Mouse (Mus musculus): ENCODE measurements at regions not wholly inside any gene's neighbourhood (a gene's known extent, or its start where the extent isn't known, plus 50 kb on each side); places are given as distances from the start of the nearest gene placed in this dataset.
A peak's percentile ranks its signal among the peaks of the same experiment; 100 is the strongest.

- no peak for ATAC-seq (replicated peaks; ENCODE audit: low FRiP score, low TSS enrichment, poor library complexity, severe bottlenecking)
These were observed 162.0 kb upstream of the Zfp703 start for GRCm38 (mm10) chr8:26815020-26815584.

DNA sequence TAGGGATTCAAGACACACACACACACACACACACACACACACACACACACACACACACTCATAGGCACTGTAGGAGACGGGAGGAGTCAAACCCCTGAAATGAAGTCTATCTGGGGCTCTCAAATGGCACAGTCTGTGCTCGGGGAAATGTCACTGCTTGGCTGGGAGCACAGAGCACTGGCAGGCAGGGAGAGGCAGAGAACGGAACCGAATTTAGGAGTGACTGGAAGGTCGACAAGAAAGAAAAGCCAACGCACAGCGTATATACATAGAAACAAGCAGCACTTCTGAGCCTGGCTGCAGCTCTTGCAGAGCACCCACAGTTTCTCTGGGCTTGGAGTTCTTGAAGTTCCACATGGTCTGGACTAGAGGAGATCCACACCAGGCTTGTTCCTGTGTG, 160.1 kb upstream of the Zfp703 start:
- ATAC-seq (replicated peaks; ENCODE audit: low FRiP score, low TSS enrichment, poor library complexity, severe bottlenecking), result no peak

DNA sequence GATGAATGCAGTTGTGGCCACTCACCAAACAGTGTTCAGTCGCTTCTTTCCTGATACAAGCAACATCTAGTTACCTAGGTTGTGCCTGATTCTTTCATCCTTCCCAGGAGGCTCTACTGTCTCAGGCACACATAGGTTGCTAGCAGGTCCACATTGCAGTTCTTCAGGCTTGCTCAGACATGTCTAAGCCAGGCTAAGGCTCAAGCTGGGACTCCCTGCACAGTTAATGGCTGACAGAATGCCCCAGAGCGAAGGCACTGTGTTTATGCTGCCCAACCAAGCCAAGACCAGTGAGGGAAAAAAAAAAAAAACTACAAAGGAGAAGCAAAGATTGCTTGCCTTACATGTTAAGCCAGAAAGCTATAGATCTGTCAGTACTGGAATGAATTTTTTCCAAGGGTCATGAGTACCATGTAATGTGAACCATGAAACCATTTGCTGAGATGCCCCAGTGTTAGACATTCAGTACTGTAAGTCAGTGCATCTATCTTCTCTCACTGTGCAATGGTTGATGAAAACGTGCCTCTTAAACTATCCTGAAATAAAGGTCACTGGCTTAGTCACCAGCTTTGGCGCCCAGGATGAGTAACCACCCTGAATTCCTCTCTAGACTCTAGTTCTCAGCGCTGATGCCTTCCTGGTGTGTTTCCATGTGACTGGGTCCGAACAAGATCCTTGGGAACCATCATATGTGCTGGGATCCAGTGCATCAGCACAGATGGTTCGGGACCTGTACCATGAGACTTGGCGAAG, 152.8 kb upstream of the Zfp703 start:
- ATAC-seq (replicated peaks; ENCODE audit: low FRiP score, low TSS enrichment, poor library complexity, severe bottlenecking), result no peak

DNA sequence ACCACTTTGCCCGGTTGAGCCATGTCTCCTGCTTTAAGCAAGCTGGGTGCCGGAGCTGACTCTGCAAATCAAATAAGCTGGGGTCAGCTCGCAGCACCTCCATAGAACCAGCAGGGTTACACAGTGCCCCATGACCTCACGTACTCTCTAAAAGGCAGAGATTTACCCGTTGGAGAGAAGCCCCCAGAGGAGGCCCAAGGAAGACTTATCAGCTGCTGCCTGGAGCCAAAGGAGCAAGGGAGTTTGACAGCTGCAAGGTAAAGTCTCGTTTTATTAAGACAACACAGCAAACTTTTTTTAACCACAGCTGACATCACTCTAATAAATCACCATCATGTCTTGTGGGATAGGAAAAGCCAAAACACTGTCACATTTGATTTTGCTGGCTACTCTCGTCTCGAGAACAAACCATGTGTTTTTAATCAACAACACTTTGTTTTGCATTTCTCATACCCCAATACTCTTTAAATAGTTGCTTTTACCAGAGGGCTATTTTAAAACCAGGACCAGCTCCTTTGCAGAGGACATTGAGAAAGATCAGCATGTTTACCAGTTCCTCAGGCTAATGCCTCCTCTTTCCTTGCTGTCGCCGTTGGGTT, 148.7 kb upstream of the Zfp703 start:
- ATAC-seq (replicated peaks; ENCODE audit: low FRiP score, low TSS enrichment, poor library complexity, severe bottlenecking), result no peak

- ATAC-seq (replicated peaks; ENCODE audit: low FRiP score, low TSS enrichment, poor library complexity, severe bottlenecking), result no peak
These were observed 147.8 kb upstream of the Zfp703 start for GRCm38 (mm10) chr8:26829313-26829712.

DNA sequence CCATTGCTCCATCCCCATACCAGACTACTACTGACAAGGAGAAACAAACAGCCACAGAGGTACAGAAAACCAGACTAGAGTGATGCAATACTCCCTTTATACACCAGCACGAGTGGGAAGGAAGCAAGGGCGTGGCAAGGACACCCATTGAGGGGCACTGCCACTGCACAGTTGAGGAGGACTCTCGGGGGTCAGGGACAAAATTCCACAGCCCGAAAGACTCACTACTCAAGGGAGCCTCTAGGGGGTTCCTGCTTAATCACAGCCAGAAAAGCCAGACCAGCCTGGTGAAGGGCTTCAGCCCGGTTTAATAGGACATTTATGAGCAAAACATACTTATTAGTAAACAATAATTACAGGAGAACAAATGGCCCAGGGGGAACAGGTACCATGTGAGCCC, 146.0 kb upstream of the Zfp703 start:
- 0 out of 2 replicates have a peak, but pooled peaks have one; percentile 18 for ATAC-seq (replicated peaks; ENCODE audit: low FRiP score, low TSS enrichment, poor library complexity, severe bottlenecking)

- ATAC-seq (replicated peaks; ENCODE audit: low FRiP score, low TSS enrichment, poor library complexity, severe bottlenecking), result no peak
These were observed 145.3 kb upstream of the Zfp703 start for GRCm38 (mm10) chr8:26831790-26832189.

GRCm38 (mm10) chr8:26832546-26832945, 144.6 kb upstream of the Zfp703 start:
- ATAC-seq (replicated peaks; ENCODE audit: low FRiP score, low TSS enrichment, poor library complexity, severe bottlenecking), result no peak

GRCm38 (mm10) chr8:26833297-26833696, 143.8 kb upstream of the Zfp703 start:
- ATAC-seq (replicated peaks; ENCODE audit: low FRiP score, low TSS enrichment, poor library complexity, severe bottlenecking), result no peak

DNA sequence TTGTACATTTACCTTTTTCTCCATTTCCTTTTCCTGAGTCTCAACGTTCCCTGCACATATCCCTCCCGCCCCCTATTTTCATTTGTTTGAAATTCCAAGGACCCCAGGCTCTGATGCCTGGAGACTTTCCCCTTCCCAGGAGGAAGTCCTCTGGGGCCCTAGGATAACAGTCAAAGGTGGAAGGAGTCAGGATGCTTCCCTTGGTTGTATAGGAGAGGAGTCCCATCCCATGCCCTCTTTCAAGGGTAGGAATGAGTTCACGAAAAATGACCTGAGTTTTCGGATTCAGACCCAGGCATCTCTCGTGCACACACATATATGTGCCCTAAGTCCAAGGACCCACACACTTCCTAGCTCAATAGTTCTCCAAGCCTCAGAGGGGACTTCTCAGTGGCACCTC, 143.3 kb upstream of the Zfp703 start:
- no peak for ATAC-seq (replicated peaks; ENCODE audit: low FRiP score, low TSS enrichment, poor library complexity, severe bottlenecking)

DNA sequence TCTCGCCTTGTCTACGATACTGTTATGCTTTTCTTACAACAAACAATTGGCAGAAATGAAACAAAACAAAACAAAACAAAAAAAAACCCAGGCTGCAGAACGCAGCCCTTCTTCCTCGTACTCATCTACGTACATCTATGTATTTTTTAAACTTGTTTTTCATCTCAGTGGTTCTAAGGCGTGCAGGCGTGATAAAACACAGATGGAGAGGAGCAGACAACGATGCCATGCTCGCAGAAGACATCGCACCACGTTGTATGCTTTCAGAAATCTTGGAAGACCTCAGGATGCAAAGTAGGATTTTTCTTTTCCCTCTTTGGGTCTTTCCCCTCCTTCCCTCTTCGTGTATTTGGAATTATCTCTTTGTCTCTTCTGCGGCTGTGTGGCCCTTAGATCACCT, 142.5 kb upstream of the Zfp703 start:
- no peak for ATAC-seq (replicated peaks; ENCODE audit: low FRiP score, low TSS enrichment, poor library complexity, severe bottlenecking)

DNA sequence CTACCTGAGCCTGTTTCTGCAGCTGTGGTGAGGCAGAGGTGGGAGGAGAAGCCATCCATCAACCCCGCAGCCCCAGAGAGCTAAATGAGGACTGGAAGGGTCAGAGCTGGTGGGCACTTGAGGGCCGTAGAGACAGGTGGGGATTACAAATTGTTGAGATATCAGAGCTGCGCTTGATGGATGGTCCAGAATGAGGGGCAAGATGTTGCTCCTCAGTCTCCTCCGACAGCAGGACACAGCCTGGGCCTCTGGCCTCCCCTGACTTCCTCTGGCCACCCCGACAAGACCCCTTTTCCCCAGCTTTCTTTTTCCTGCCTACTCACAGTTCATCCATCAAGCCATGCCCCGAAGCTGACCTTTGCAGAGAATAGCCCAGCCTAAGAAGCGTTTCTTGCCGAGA, 142.0 kb upstream of the Zfp703 start:
- ATAC-seq (replicated peaks; ENCODE audit: low FRiP score, low TSS enrichment, poor library complexity, severe bottlenecking), result 0 out of 2 replicates have a peak, but pooled peaks have one; percentile 9

DNA sequence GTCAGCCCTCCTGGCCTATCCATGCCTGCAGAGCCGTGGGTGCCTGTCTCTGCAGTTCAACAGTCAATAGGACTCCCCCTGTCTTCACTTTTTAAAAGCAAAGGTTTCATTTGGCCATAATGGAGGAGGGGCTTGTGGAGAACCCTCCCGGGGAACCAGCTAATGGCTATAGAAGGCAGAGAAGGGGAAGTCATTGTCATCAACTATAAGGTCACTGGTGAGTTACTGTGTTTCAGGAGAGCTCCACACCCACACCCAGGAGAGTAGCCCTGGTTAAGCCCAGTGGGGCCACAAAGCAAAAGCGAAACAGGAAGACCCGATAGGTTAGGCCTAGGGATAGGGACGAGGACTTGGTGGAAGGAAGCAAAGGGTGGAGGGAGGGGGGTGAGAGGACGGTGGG, 141.5 kb upstream of the Zfp703 start:
- ATAC-seq (replicated peaks; ENCODE audit: low FRiP score, low TSS enrichment, poor library complexity, severe bottlenecking), result peak; percentile 46; the same call in 1 of the 2 replicates

- no peak for ATAC-seq (replicated peaks; ENCODE audit: low FRiP score, low TSS enrichment, poor library complexity, severe bottlenecking)
These were observed 140.6 kb upstream of the Zfp703 start for GRCm38 (mm10) chr8:26836552-26836951.

- no peak for ATAC-seq (replicated peaks; ENCODE audit: low FRiP score, low TSS enrichment, poor library complexity, severe bottlenecking)
These were observed 136.8 kb upstream of the Zfp703 start for GRCm38 (mm10) chr8:26840286-26840685.

DNA sequence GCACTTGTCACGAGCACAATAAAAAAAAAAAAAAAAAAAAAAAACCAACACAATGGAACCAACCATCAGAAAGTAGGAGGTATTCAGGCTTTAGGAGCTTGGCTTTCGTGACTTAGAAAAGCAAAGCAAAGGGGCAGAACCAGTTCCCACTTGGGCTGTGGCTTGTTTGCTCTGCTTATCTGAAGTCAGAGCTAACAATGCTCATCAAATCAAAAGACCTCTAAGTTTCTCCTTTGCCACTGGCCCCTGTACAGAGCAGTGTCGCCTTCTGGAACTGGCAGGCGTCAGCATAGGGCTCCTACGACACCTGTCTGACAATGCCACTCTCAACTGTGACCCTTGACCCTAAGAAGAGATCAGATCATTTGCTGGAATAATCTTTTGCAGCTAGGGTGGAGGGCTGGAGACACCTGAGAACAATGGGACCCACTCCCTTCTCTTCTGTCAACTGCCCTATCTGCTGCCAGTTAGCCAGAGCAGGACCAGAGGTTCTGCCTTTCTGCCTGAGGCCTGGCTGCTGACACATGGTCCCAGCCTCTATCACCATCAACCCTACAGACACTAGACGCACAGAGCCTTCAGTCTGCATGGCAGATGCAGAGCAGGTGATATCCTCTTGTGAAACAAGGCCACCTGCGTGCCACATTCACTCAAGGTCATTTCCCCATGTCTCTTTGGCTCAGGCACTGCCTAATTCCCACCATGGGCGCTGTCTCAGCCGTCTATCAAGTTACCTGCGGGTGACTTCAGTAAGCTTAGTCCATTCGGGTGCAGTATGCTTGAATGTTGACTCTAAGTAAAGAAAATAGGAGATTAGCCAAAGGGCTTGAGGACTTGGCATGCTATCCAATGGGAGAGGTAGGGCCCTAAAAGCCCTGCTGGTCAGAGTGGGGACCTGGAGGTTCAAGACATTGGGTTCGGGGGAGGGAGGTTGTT, 136.1 kb upstream of the Zfp703 start:
- ATAC-seq (replicated peaks; ENCODE audit: low FRiP score, low TSS enrichment, poor library complexity, severe bottlenecking), result no peak

DNA sequence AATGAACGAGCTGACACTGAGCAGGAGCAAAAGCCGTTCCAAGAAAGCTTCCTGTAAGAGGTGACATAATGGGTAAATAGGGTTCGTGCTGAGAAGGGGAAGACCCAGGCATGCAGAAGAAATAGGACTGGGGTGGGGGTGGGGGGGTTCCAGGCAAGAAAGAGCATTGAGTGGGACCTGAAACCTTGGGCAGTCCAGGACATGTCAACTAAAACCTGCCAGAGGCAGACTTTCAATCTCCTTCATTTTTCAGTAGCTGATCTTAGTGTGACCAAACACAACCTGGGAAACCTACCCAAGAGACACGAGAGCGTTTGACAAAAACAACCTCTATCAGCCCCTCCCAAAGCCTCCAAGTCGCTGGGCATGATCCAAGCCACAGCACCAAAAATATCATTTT, 133.4 kb upstream of the Zfp703 start:
- ATAC-seq (replicated peaks; ENCODE audit: low FRiP score, low TSS enrichment, poor library complexity, severe bottlenecking), result no peak

GRCm38 (mm10) chr8:26844132-26844808, 132.9 kb upstream of the Zfp703 start:
- ATAC-seq (replicated peaks; ENCODE audit: low FRiP score, low TSS enrichment, poor library complexity, severe bottlenecking), result 0 out of 2 replicates have a peak, but pooled peaks have one; percentile 47

GRCm38 (mm10) chr8:26844809-26845143, 132.3 kb upstream of the Zfp703 start:
- ATAC-seq (replicated peaks; ENCODE audit: low FRiP score, low TSS enrichment, poor library complexity, severe bottlenecking), result no peak
